Mouse (Mus musculus) right cerebral cortex, postnatal 4 days (tissue): Measurements from ENCODE around the gene Vmn1r166.
"Not testable (repeated sequence)": the region's sequence is repeated elsewhere in the genome, so short reads cannot be mapped to it uniquely, and the experiment has no call there.

Experiments used
- DNase-seq: peaks from one replicate; pipeline ENCODE4 v3.0.0-alpha.2; 2022

Gene Vmn1r166

DNA sequence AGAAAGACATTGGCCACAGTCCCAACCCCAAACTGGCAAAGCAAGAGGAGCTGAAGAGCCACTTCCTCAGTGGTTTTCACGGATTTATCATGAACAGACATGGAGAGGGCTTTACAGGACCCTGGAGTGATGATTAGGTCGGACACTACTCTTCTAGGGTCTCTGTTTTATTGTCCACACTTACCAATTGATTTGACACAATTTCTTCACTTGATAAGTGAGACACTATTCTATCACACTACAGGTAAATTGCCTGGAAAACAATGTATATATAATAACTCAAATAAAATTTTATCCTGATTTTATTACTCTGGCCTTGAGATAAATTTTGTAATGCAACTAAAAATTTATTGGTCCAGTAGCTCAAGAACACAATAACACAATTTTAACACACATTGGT lies at the start of gene Vmn1r166:
Gene Vmn1r166, minus strand, starts transcription at position 101 of the 400 bp plus-strand sequence.
- not testable (repeated sequence) for DNase-seq

DNA sequence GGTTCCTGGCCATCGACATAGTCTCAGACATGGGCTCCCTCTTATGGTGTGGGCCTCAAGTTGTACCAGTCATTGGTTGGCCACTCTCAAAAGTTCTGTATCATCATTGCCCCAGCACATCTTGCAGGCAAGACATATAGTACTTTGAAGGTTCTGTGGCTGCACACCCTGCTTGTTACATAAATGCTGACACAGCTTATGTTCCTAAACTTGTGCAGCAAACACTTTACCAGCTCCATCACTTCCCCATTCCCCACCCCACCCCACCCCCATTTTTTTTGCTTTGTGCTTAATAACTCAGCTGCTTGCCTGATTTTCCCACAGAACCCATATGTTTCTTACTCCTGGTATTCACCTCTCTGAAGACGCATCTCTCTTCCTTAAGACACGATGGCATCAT lies 49.4 kb upstream of the Vmn1r166 start, which contains the start of gene Nlrp4e:
Gene Nlrp4e, plus strand, starts transcription at position 301 of the 400 bp plus-strand sequence.
- not testable (repeated sequence) for DNase-seq

DNA sequence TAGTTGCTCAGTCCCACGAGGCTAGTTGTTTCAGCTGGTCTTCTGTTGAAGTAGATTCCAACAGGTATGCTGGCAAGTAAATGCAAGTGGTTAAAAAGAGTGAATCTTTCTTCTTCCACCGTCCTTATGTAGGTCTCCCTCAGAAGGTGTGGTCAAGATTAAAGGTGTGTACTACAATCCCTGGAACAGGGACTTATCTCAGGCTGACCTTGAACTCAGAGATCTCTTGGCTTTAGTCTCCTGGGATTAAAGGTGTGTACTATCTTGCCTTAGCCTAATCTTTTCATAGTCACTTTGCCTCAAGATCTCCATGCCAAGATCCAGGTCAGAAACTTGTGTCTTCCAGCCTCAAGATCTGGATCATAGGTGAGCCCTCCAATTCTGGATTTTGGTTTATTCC lies 27.3 kb upstream of the Vmn1r166 start, which contains the start of gene Gm6902:
Gene Gm6902, minus strand, starts transcription at position 101 of the 400 bp plus-strand sequence.
- not testable (repeated sequence) for DNase-seq

DNA sequence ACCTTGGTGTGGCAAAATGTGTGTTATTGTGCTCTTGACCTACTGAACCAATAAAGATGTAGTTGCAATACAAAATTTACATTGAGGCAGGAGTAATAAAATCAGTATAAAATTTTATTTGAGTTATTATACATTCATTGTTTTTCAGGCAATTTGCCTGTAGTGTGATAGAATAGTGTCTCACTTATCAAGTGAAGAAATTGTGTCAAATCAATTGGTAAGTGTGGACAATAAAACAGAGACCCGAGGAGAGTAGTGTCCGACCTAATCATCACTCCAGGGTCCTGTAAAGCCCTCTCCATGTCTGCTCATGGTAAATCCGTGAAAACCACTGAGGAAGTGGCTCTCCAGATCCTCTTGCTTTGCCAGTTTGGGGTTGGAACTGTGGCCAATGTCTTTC lies 34.5 kb downstream of the Vmn1r166 start, which contains the start of gene Vmn1r165:
Gene Vmn1r165, plus strand, starts transcription at position 301 of the 400 bp plus-strand sequence.
- DNase-seq = not testable (repeated sequence)
